Mouse (Mus musculus) neural tube, embryonic 10.5 days (tissue): Measurements from ENCODE around the gene Nemf.

ENCODE experiments used
- DNase-seq: peaks from one replicate; pipeline ENCODE4 v3.0.0-alpha.2; 2017; ENCODE audit warnings: low spot score; ENCODE audit errors: extremely low spot score

Nemf gene

DNA sequence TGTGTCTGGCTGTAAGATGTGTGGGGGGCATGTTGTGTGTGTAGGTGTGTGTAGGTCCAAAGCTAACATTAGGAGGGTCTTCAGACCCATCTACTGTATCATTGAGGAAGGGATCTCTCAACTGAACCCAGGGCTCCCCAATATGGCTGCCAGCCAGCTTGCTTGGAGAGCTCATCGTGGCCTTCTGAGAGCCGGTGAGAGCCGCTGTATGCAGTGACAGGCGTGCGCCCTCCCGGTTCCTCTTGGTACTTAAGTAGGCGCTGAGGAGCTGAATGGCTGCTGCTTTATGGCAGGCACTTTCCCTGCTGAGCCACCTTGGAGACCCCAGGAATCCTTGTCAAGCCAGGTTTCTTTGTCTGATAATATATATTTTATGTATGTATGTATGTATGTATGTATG is 50.6 kb downstream of the Nemf start:
- no peak for DNase-seq

DNA sequence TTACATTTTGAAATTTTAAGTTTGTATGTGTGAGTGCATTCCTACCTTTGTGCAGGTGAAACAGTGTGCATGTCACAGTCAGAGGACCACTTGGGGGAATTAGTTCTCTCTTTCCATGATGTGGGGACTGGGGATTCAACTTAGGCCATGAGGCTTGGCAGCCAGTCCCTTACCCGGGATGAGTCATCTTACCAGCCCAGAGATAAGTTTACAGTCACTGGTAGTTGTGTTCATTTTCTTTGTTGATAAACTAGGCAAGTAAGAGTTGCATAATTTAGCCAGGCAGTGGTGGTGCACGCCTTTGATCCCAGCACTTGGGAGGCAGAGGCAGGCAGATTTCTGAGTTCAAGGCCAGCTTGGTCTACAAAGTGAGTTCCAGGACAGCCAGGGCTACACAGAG is 52.9 kb downstream of the Nemf start:
- no peak for DNase-seq

DNA sequence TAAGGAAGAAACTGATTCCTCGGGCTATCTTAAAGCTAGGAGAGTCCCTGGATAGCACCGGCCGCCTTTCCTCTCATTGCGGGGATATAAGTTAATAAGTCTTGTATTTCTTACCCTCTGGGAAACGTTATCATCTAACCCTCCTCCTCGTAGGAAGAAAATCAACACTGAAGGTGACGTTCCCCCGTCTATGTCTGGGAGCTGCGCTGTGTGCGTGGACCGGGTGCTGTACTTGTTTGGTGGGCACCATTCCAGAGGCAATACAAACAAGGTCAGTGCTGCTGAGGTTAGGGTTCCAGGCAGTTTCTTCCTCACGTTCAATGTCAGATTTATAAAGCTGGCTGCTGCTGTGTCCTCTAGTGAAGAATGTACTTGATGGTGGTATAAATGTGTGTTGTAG is 54.8 kb downstream of the Nemf start:
- no peak for DNase-seq

DNA sequence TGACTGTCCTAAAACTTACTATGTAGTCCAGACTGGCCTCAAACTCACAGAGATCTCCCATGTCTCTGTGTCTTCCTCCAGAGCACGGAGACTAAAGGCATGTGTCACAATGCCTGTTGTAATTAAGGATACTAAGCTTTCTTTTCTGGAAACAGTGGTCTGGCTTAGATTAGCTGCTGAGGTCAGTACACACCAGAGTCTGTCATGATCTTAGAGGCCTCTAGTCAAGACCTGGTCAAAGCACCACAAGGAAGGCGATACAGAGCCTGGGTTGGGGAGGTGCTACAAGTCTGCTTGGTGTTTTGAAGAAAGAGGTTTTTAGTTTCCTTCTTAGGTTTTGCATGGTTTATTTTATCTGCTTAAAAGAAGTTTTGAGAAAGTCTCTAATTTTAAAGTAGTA is 56.6 kb downstream of the Nemf start:
- DNase-seq, result no peak

DNA sequence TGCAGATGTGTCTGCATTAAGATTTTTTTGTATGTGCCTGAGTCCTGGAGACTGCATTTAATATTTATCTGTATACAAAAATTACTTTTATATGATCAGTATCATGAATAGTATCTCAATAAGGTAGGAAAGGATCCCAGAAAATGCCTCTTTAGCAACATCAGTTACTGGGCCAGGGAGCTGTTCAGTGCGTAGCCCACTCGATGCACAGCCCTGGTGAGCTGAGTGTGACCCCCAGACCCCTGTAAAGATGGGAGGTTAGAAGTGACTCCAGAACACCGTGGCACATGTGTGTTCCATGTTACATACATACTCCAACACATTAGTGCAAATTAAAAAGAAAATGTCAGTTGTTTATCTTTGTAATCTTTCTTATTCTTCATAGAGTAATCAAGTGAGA is 57.1 kb downstream of the Nemf start:
- no peak for DNase-seq

DNA sequence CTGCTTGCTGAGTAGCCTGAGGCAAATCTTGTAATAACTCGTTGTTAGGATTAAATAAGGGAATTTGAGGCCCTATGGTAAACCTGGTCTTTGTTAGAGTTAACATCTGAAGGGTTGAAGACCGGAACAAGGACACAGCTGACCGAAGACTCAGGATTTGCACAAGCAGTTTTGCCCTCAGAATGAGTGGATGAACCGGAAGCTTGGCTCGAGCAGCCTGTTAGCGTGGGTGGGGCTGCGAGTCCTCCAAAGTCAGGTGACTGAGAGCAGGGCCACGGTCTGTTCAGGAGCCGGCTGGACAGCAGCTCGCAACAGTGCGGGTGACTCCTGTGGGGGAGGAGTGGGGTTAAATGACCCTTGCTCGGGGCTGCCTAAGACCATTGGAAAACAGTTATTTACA is 57.7 kb downstream of the Nemf start:
- no peak for DNase-seq

DNA sequence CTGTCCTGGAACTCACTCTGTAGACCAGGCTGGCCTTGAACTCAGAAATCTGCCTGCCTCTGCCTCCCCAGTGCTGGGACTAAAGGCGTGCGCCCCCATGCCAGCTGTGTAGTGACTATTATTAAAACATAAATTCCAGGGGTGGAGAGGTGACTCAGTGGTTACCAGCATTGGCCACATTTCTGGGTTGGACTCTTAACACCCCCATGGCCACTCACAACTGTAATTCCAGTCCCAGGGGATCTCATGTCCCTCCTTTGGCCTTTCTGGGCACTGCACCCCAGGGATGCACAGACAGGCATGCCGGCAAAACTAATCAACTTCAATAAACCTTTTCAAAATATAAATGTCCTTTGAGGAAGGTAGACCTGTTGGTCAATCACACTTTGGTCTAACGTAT is 58.7 kb downstream of the Nemf start:
- DNase-seq, result no peak

DNA sequence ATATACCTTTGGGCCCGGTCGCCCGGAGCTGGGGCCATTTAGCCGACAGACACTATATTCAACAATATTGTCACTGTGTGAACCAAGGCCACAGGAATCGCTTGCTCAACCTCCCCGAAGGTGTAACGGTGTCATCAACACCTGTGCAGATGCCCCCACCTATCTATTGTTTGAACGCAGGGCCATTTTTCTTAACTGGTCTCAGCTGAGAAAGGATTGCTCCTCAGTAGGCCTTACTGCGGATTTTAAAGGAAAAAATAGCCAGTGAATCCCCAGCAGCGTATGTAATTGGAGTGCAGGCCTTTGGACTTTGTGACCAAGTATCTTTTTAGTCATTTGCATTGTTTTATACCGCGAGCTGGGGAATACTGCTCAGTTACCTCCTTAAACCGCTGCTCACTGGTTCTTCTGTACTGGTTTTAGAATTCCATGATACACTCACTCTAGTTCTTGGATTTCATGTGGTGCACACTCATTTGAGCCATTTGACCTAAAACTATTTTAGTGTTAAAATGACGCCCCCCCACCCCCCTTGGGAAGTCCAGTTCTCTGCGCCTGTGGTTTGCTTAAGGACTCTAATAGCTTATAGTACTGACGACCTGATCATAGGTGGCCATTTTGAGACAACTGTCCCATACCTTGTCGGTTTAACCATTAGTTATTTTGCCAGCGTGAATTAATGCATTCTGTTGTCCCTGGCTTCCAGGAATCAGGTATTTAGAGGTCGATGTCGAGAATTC is 59.4 kb downstream of the Nemf start:
- no peak for DNase-seq

DNA sequence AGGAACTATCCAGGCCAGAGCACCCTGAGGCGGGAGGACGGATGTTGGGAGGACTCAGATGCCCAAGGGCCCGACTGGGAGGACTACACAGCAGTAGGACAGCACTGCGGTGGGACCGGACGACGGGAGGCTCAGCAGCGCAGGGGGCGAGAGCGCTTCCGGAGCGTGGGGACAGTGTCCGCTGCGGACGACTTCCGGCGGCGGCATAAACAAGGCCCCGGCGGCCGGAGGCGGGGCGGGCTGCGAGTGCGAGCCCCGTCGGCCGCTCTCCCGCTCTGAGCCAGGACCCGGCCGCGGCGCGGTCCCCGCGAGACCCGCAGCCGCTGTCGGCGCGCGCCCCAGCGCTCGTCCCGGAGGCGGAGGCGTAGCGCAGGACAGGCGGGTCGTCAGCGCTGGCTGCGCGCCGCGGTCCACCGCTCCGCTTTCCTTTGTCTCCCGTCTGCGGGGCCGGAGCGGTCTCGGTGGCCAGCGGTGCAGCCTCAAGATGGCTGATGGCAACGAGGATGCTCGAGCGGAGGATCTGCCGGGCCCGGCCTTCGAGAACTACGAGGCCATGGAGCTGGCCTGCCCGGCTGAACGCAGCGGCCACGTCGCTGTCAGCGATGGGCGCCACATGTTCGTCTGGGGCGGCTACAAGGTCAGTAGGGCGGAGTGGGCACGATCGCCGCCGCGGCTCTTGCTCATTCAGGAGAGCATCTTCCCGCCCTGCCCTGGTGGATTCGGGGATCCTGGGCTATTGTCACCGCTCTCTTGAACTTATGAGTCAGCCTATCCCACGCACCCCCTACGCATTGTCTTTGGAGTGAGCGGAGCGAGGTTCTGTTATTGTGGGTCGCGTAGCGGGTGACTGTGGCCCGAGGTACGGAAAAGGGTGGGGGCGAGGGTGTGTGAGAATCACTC is 60.2 kb downstream of the Nemf start, which contains the start of gene Klhdc2:
Gene Klhdc2, plus strand, starts transcription at position 171 of the 900 bp plus-strand sequence.
- DNase-seq, result peak; percentile 90

DNA sequence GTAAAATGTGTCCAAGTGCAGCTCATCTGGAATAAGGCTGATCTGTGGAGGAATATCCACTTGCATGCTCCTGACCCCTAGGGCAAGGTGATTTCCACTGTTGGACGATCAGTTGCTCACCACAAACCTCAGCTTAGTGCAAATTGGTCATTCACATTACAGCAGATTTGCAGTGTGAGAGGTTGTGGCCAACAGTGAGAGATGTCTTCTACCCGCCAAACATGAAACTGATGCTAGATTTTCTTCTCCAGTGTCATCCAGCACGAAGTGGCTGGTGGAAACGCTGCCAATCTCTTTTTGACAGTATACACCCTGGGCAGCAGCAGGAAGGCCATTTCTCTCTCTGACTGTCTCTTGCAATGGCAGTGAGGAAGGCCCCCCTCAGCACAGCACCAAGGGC is 61.3 kb downstream of the Nemf start:
- no peak for DNase-seq

DNA sequence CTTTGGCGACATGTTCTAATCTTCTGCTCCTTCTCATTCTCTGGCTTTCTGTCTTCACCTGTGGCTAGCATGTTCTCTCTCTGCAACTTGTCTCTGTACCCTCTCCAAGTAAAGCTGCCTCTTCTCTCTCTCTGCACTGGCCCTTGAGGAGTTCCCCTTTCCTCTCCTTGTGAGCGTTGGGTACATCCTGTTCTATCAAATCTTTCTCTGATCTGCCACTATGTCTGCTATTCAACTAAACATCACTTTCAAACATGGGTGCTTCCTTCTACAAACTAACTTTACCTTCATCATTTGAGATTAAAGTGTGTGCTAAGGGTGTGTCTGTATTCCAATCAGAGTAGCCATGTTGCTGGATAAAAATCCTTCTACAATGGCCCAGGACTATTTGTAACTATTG is 62.0 kb downstream of the Nemf start:
- DNase-seq, result no peak

DNA sequence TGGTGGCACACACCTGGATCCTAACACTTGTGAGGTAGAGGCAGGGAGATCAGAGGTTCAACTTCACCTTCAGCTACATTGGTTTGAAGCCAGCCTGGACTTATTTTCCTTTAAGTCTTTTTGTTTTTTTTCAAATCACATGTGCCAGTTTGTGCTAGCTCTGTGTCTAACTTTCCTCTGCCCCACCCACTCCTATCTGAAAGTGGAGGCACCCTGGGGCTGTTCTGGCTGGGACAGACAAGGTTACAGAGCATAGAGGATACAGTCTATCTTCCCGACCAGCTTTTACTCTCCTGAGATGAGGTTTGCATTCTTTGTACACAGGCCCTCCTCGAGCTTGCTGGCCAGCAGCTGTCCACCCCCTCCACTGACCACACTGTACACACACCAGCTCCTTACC is 63.1 kb downstream of the Nemf start:
- DNase-seq, result no peak

DNA sequence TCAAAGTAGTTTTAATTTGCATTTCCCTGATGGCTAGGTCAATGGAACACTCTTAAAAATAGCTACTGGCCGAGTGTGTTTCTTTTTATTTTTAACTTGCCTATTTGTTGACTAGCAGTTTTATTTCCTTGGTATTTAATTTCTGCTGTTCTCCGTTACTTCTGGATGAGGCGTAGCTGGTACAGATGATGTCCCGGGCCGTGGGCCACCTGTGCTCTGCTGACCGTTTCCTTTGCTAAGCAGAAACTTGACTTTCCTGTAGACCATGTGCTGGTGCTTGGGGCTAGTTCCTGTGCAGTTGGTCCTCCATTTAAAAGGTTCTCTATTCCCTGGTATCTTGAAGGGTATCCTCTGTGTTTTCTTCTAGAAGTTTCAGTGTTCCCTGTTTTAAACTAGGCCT is 64.6 kb downstream of the Nemf start:
- DNase-seq, result no peak

DNA sequence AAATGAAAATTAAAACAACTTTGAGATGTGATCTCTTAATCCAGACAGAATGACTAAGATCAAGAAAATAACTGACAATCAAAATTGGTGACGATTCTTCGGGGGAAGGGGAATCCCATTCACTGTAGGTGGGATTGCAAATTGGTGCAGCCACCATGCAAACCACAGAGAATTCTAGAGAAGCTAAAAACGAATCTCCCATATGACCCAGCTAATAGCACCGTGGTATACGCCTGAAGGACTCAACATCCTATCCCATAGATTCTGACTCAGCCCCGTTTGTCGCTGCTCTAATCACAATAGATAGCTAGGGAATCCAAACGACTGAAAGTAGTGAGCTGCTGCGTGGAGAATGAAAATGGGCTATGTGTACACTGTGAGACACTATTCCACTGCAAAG is 68.3 kb downstream of the Nemf start:
- DNase-seq, result no peak

DNA sequence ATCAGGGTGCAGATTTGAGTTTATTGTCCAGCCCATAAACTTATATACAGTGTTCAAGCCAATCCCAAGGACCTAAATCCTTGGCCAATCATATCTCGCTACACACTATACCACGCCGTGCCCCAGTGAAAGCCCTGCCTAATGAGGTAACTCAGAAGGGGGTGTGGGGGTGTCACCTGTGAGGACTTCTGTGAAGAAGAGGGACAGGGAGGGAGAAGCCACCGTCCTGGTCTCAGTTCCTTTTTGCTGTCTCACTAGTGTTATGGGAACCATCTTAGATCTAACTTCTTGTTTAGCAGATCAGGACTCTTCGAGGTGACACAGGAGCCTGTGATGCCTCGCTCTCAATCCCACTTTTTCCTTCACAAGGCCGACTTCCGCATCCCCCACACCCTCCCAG is 69.4 kb downstream of the Nemf start:
- no peak for DNase-seq

DNA sequence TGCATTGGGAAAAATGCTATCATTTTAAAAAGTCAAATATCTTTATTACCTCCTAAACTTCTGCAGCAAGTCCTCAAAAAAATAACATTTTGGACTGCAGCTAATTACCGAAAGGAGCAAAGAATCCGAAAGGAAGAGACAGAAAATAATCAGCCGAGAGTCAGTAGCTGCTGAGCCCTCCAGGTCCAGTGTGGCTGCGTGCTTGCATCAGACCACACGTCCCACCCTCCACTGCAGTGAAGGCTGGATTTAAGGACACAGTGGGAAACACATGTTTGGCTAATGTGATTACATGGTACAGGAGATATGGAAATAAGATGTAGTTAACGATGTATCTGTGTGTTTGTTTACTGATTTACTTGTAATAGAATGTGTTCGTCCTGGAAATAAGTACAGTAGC is 73.8 kb downstream of the Nemf start:
- DNase-seq, result no peak

DNA sequence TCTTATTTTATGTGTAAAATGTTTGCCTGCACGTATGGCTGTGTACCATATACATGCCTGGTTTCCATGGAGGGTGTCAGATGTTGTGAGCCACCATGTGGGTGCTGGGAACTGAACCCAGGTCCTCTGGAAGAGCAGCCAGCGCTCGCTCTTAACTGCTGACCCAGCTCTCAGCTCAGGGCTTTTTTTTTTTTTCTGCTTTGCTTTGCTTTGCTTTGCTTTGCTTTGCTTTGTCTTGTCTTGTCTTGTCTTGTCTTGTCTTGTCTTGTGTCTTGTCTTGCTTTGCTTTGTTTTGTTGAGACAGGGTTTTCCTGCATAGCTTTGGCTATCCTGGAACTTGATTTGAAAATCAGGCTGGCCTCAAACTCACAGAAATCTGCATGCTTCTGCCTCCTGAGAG is 76.0 kb downstream of the Nemf start:
- DNase-seq, result no peak

DNA sequence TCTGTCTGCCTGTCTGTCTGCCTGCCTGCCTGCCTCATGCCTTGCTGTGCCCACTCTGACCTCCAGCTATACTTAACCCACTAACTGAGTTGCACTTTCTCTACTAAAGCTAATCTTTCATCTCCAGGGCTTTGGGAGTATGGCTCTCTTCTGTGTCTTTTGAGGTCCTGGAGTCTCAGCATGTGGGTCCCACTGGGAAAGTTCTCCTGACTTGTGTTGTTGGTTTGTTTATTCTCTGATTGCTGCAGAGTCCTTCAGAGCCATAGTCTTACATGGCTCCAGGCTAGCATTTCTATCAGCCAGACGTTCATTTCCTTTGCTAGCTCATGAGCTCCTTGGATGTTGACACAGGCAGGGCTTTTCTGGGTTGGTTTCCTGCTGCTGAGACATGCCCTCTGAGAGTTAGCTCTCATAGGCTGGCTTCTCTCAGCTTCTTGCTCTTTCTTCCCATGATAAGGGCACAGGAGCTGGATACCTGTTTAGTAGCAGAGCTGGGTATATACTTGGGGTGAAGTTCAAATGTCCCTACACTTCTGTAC is 77.0 kb downstream of the Nemf start:
- DNase-seq, result no peak

DNA sequence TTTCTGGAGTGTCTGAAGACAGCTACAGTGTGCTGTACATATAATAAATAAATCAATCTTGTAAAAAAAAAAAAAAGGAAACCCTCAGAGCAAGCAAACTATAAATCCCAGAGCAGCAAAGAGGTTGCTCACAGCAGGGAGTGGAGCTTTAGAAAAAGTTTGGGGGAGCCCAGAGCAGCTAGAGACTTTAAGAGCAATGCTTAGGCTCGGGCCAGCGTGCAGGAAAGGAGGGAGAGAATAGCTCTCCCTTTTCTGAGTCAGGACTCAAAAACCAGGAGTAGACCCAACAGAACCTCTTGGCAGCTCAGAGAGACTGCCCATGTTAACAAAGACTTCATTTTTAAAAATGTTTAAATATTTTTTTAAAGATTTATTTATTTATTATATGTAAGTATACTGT is 88.0 kb downstream of the Nemf start:
- no peak for DNase-seq

DNA sequence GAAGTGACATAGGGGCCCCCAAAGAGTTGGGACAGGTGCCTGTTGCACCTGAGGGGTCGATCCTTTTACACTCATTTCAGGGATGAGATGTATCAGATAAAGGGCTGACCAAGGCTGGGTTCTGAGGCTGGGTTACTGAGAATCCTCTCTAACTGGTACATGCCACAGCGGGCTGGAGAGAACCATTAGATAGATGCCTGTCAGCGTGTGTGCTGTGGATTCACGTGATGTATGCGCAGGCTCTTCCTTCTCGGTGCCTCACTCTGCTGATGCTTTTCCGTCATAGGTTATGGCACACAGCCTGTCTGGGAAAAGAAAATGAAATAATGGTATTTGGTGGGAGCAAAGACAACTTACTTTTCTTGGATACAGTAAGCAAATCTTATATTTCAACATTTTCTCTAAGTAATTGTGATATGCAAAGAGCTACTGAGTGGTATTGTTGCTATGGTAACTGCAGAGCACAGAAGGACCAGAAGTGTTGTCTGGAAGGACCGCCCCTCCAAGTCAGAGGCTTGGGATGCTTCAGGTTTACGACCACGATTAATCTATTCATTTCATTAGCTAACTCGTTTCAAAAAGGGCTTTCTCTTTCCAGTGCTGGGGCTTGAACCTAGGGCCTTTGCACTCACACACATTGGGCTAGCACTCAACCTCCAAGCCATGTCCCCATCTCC is 88.9 kb downstream of the Nemf start:
- no peak for DNase-seq

DNA sequence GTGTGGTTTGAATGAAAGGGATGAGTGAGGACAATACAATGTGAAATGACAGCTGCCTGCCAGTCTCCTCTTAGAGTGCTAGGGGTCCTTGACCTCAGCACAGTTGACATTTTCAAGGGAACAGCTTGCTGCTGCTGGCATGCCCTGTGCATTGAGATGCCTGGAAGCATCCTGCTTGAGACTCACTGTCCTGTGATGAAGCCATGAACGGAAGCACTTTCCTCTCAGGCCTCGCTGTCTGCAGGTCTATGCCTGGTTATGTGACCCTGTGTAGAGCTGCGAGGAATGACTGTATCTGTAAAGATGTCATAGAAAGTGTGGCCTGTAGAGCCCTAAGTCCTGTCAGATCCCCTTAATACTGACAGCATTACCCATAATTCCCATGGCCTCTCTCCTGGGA is 91.9 kb downstream of the Nemf start:
- DNase-seq, result no peak

DNA sequence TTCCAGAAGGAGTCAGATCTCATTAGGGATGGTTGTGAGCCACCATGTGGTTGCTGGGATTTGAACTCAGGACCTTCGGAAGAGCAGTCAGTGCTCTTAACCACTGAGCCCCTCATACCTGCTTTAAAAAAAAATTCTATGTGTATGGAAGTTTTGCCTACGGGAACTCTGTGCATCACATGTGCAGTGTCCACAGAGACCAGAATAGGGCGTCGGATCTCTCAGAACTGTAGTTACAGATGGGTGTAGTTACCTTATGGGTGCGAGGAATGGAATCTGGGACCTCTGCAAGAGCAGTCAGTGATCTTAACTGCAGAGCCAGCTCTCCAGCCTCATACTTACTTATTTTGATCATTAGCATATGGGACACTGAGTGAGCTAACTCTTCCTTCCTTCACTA is 94.7 kb downstream of the Nemf start:
- no peak for DNase-seq
